Mouse (Mus musculus): Measurements from ENCODE around the gene Gm9376. TPM values are rescaled to one million over a fixed set of nuclear protein-coding genes. Genes with fewer than 3 reads are reported as not detected.
A peak's percentile ranks its signal among the peaks of the same experiment; 100 is the strongest.

Gm9376 gene
- not detected for total RNA-seq (2021)
- long read RNA-seq, experiment 1: 0 reads
- long read RNA-seq, experiment 2: 0 reads

GRCm38 (mm10) chr14:118266660-118267059, at the start of gene Gm9376:
Gene Gm9376 (plus strand): TSS chr14:118266960.
- H3K4me3 ChIP-seq: no peak within 1 kb of the TSS
- no peak for TF ChIP-seq CTCF (IDR thresholded peaks at IDR 0.05)
- intact Hi-C loops (cut with DNase I): no loop called here

GRCm38 (mm10) chr14:118220885-118221284, 45.9 kb upstream of the Gm9376 start:
- intact Hi-C loops (cut with DNase I): no loop called here

More at GRCm38 (mm10) chr14:118266660-118267059, at the start of gene Gm9376:
- H3K27ac ChIP-seq: no peak within 1 kb of the TSS
- DNase-seq: no peak

GRCm38 (mm10) chr14:118225061-118225743, 41.6 kb upstream of the Gm9376 start:
- TF ChIP-seq CTCF (IDR thresholded peaks at IDR 0.05): no peak
- intact Hi-C loops (cut with DNase I): no loop called here
- no peak overlapping the region for H3K27ac ChIP-seq
- no peak for DNase-seq
- no peak overlapping the region for H3K4me3 ChIP-seq

More at GRCm38 (mm10) chr14:118220885-118221284, 45.9 kb upstream of the Gm9376 start:
- no peak for DNase-seq
- no peak overlapping the region for H3K27ac ChIP-seq
- no peak overlapping the region for H3K4me3 ChIP-seq
- TF ChIP-seq CTCF (IDR thresholded peaks at IDR 0.05): peak; percentile 33; the same call in 1 of the 2 replicates

DNA sequence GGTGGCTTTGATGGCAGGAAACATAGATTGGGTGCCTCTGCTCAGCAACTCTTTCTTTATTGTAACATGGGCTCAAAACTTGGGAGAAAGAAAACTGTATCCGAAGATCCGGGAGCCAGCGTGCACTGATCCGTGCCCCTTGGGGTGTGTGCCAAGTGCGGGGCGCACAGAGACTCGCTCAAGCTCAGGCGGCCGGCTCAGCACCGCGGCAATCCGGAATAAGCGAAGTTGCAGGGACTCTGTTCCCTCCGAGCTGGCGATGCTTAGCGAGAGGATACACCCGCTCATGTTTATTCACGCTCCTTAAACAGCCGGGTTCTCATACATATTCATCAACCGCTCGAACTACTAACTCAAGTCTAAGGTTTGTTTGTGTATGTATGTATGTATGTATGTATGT, 40.8 kb upstream of the Gm9376 start:
- Histone ChIP-seq H3K27ac (no peak overlapping the region), H3K4me3 (peak overlapping the region; percentile 39)
- TF ChIP-seq CTCF (IDR thresholded peaks at IDR 0.05): no peak
- DNase-seq: no peak
- intact Hi-C loops (cut with DNase I): no loop called here

DNA sequence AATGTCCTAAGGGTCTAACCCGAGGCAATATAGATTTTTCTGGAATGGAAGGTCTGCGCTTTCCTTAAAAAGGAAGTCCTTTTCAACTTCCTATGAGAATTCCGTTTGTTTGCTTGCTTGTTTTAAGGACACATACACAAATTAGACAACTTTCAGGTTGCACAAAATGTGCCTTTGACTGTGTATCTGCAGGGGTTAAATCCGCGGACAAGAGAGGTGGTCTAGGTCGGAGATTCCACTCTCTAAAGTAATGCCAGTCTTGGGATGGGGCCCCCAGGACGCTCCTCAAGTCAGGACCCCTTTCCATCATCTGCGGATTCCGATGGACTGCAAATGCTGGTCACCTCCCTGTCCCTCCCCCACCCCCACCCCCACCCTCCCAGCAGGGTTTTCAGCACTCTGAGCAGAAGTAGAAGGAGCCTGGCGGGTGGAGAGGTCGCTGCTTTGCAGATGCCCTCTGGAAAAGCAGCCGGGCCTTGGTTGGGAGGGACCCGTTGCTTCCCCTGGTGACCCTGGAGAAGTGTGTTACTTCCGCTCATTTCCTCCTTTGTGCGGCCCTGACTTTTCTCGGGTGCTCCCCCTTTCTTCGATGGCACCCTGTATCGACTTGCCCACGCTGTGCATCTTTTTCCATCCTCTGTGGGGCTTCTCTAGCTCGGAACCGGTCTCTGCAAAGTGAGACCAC, 40.1 kb upstream of the Gm9376 start:
- Histone ChIP-seq H3K27ac (no peak overlapping the region), H3K4me3 (no peak overlapping the region)
- intact Hi-C loops (cut with DNase I): no loop called here
- no peak for DNase-seq
- TF ChIP-seq CTCF (IDR thresholded peaks at IDR 0.05): no peak

GRCm38 (mm10) chr14:118232381-118232970, 34.3 kb upstream of the Gm9376 start:
- H3K27ac ChIP-seq: no peak overlapping the region
- no peak for TF ChIP-seq CTCF (IDR thresholded peaks at IDR 0.05)
- intact Hi-C loops (cut with DNase I): no loop called here
- no peak overlapping the region for H3K4me3 ChIP-seq
- no peak for DNase-seq

- no peak for DNase-seq
- intact Hi-C loops (cut with DNase I): no loop called here
- TF ChIP-seq CTCF (IDR thresholded peaks at IDR 0.05): no peak
- no peak overlapping the region for H3K27ac ChIP-seq
- no peak overlapping the region; the same call in 1 of the 2 replicates for H3K4me3 ChIP-seq
Observed at GRCm38 (mm10) chr14:118233786-118234540, 32.8 kb upstream of the Gm9376 start.

GRCm38 (mm10) chr14:118234541-118235210, 32.1 kb upstream of the Gm9376 start:
- H3K27ac ChIP-seq: no peak overlapping the region
- DNase-seq: peak; percentile 23
- intact Hi-C loops (cut with DNase I): no loop called here

DNA sequence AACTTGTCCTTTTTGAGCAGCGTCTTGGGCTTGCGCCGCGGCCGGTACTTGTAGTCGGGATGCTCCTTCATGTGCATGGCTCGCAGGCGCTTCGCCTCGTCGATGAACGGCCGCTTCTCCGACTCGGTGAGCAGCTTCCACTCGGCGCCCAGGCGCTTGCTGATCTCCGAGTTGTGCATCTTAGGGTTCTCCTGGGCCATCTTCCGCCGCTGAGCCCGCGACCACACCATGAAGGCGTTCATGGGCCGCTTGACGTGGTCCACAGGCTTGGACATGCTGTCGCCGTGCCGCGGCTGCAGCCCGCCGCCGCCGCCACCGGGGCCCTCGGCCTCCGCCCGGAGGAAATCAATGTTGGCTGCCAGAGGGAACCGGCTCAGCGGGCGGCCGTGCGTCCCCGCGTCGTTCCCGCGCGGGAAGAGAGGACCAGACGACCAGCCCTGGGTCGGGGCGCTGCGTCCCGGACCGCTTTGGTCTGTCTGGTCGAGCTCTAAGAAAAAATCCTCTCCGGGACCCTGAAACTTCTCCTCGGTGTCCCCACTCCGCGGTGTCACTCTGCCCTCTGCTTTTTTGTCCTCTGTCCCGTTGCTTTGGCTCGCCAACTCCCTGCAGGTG, 31.3 kb upstream of the Gm9376 start:
- H3K27ac ChIP-seq: no peak overlapping the region
- TF ChIP-seq CTCF (IDR thresholded peaks at IDR 0.05): no peak
- no peak for DNase-seq
- H3K4me3 ChIP-seq: peak overlapping the region; percentile 73
- intact Hi-C loops (cut with DNase I): no loop called here

More at GRCm38 (mm10) chr14:118234541-118235210, 32.1 kb upstream of the Gm9376 start:
- H3K4me3 ChIP-seq: peak overlapping the region; percentile 73
- TF ChIP-seq CTCF (IDR thresholded peaks at IDR 0.05): no peak

DNA sequence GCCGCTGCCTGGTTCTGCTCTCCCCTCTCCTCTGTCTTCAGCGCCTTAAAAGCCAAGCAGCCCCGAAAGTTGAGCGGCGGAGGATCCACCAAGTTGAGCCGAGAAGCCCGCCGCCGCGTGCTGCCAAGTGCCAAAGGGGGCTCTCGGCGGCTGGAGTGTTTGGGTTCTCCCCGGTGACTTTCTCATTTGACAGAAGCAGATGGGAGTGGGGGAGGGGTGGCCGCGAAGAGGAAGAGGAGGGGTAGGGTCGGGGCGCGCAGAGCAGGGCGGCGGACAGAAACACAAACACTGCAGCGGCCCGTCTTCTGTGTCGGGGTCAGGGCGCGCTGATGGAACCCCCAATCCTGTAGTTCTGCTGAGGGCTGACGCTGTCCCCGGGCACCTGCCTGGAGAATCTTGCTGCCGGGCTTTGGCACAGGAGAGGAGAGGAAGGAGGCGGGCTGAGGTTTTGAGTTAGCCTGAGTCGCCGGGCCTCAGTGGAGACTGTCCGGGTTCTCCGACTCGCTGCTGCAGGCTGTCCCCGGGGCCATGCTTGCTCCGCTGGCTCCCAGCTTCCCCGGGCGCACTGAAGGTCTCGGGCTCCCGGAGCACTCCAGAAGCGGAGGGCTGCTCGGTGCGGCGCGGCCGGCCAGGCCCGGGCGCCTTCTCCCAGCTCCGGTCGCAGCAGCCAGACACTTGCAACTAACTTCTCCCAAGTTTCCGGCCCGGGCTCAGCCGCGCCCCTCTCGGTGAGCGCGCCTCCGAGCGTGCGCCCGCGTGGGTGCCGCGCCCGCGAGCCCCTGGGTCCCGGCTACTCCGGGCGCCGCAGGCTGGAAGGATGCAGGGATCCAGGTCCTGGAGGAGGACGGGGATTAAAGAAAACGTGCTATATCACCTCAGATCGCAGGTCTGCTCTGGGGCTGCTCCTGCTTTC, 30.5 kb upstream of the Gm9376 start:
- Histone ChIP-seq H3K4me3 (peak overlapping the region; percentile 73), H3K27ac (no peak overlapping the region)
- TF ChIP-seq CTCF (IDR thresholded peaks at IDR 0.05): no peak
- peak; percentile 38 for DNase-seq
- intact Hi-C loops (cut with DNase I): no loop called here

DNA sequence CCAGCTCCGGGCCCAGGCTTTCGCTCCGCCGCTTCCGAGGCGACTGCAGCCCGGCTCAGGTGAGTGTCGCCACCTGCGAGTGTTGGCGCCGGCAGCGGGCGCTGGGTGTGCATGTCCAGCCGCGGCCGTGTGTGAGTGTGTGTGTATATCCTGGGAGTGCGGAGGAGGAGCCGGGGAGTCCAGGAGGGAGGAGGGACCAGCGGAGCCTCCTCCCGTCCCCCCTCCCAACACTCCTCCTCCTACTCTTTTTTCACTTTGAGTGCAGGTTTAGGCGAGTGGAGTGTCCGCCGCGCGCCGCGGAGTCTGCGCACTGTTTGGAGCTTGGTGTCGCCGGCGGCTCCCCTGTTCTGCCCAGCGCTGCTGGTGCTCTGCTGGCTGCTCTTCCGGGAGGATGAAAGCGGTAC, 29.9 kb upstream of the Gm9376 start, which contains the start of gene Sox21:
Gene Sox21, minus strand, starts transcription at position 145 of the 404 bp plus-strand sequence.
- peak within 1 kb of the TSS; percentile 73 for H3K4me3 ChIP-seq
- DNase-seq: no peak
- intact Hi-C loops (cut with DNase I): no loop called here
- TF ChIP-seq CTCF (IDR thresholded peaks at IDR 0.05): no peak
- no peak within 1 kb of the TSS for H3K27ac ChIP-seq
